Mouse (Mus musculus): Measurements from ENCODE around the gene Clasp2.

The Clasp2 gene

GRCm38 (mm10) chr9:113939063-113939850, 198.0 kb downstream of the Clasp2 start:
- CTCF ChIA-PET = no interaction called here
- POLR2A ChIA-PET = interaction anchor here in 3 of 4 experiments (0.8 to 10.7 kb wide), 8 partner anchors 7 to 38 kb away, joined by 3 to 86 read pairs (median 4); partner anchors contain the start of gene Ubp1 (in 3 of the 3)

GRCm38 (mm10) chr9:113941103-113941805, 200.0 kb downstream of the Clasp2 start:
- CTCF ChIA-PET = interaction anchor here in 2 of 4 experiments (0.6 to 1.1 kb wide), 2 partner anchors 11 to 117 kb away, joined by 3 to 9 read pairs; no protein-coding TSS in a partner anchor
- POLR2A ChIA-PET = interaction anchor here in 2 of 4 experiments (0.9 to 10.7 kb wide), 3 partner anchors 9 to 13 kb away, joined by 3 to 86 read pairs (median 55); partner anchors contain the start of gene Ubp1 (in 2 of the 2)

- ChIA-PET CTCF (no interaction called here), POLR2A (interaction anchor here in 3 of 4 experiments (0.6 to 10.7 kb wide), 8 partner anchors 9 to 293 kb away, joined by 3 to 86 read pairs (median 5); partner anchors contain the start of gene Ubp1 (in 3 of the 3))
Observed at GRCm38 (mm10) chr9:113943372-113943771, 202.1 kb downstream of the Clasp2 start.

- ChIA-PET CTCF (interaction anchor here in 1 of 4 experiments (1.0 kb wide), 1 partner anchor 9 kb away, joined by 3 read pairs; no protein-coding TSS in a partner anchor), POLR2A (interaction anchor here in 3 of 4 experiments (0.7 to 10.7 kb wide), 6 partner anchors 11 to 1219 kb away, joined by 3 to 86 read pairs (median 6); partner anchors contain the start of gene Ubp1 (in 2 of the 3))
Observed at GRCm38 (mm10) chr9:113947216-113947615, 205.9 kb downstream of the Clasp2 start.

- POLR2A ChIA-PET = interaction anchor here in 2 of 4 experiments (0.6 to 1.5 kb wide), 3 partner anchors 26 to 589 kb away, joined by 3 to 4 read pairs (median 3); partner anchors contain the start of gene Ubp1 (in 2 of the 2)
- CTCF ChIA-PET = no interaction called here
Observed at GRCm38 (mm10) chr9:113957777-113958176, 216.5 kb downstream of the Clasp2 start.

GRCm38 (mm10) chr9:113963718-113964117, 222.4 kb downstream of the Clasp2 start:
- POLR2A ChIA-PET = interaction anchor here in 1 of 4 experiments (1.4 kb wide), 1 partner anchor 9 kb away, joined by 4 read pairs; no protein-coding TSS in a partner anchor
- CTCF ChIA-PET = no interaction called here

- CTCF ChIA-PET = no interaction called here
- POLR2A ChIA-PET = interaction anchor here in 1 of 4 experiments (0.6 to 1.4 kb wide), 2 partner anchors 12 to 18 kb away, joined by 3 to 4 read pairs; no protein-coding TSS in a partner anchor
Observed at GRCm38 (mm10) chr9:113964415-113964814, 223.1 kb downstream of the Clasp2 start.

- CTCF ChIA-PET = interaction anchor here in 3 of 4 experiments (0.6 to 0.9 kb wide), 3 partner anchors 8 to 77 kb away, joined by 3 to 5 read pairs (median 3); no protein-coding TSS in a partner anchor
- POLR2A ChIA-PET = no interaction called here
Observed at GRCm38 (mm10) chr9:113966838-113967237, 225.6 kb downstream of the Clasp2 start.

GRCm38 (mm10) chr9:113968967-113969366, 227.7 kb downstream of the Clasp2 start:
- POLR2A ChIA-PET = interaction anchor here in 2 of 4 experiments (1.0 to 1.9 kb wide), 6 partner anchors 9 to 38 kb away, joined by 3 to 7 read pairs (median 4); partner anchors contain the start of gene Ubp1 (in 1 of the 2)

More at GRCm38 (mm10) chr9:113968967-113969366, 227.7 kb downstream of the Clasp2 start:
- CTCF ChIA-PET = no interaction called here
